Mouse (Mus musculus) heart, adult 8-10 months (tissue): ENCODE results near the gene Mrpl21. TPM values are rescaled to one million over a fixed set of nuclear protein-coding genes. Genes with fewer than 3 reads are reported as not detected.

ENCODE experiments used
- DNase-seq: peaks from one replicate; pipeline ENCODE4 v3.0.0; 2022; ENCODE audit warnings: low spot score
- total RNA-seq, 4 experiments: library from RNA; stranded (reverse); gene quantifications; 2 replicates each; pipeline ENCODE4 v1.2.4; 2022

Gene Mrpl21
- total RNA-seq, 4 experiments from 2014 or later = 83.4 to 88.5 (median 86.9) TPM

- DNase-seq = no peak
These were observed 15.1 kb downstream of the Mrpl21 start for GRCm38 (mm10) chr19:3297775-3298174.

- DNase-seq = no peak
These were observed 21.3 kb downstream of the Mrpl21 start for GRCm38 (mm10) chr19:3304017-3304416.

- DNase-seq = no peak
These were observed 24.7 kb downstream of the Mrpl21 start for GRCm38 (mm10) chr19:3307175-3307949.

- no peak for DNase-seq
These were observed 36.6 kb downstream of the Mrpl21 start for GRCm38 (mm10) chr19:3319341-3319740.

- DNase-seq = no peak
These were observed 37.4 kb downstream of the Mrpl21 start for GRCm38 (mm10) chr19:3320086-3320485.

GRCm38 (mm10) chr19:3320801-3321200 is 38.1 kb downstream of the Mrpl21 start:
- DNase-seq = no peak

GRCm38 (mm10) chr19:3321617-3322016 is 38.9 kb downstream of the Mrpl21 start:
- DNase-seq = peak; percentile 78

- DNase-seq = peak; percentile 65
These were observed 39.7 kb downstream of the Mrpl21 start, which contains the start of gene Cpt1a for GRCm38 (mm10) chr19:3322261-3322969. Gene Cpt1a (plus strand): TSS chr19:3322334.

- peak; percentile 83 for DNase-seq
These were observed 40.5 kb downstream of the Mrpl21 start for GRCm38 (mm10) chr19:3323201-3323621.

- peak; percentile 81 for DNase-seq
These were observed 41.1 kb downstream of the Mrpl21 start for GRCm38 (mm10) chr19:3323753-3324270.

- DNase-seq = peak; percentile 40
These were observed 41.6 kb downstream of the Mrpl21 start for GRCm38 (mm10) chr19:3324271-3324811.

- DNase-seq = peak; percentile 91
These were observed 42.4 kb downstream of the Mrpl21 start for GRCm38 (mm10) chr19:3324931-3325711.

- no peak for DNase-seq
These were observed 43.2 kb downstream of the Mrpl21 start for GRCm38 (mm10) chr19:3325771-3326478.

- DNase-seq = no peak
These were observed 43.9 kb downstream of the Mrpl21 start for GRCm38 (mm10) chr19:3326479-3327047.

- DNase-seq = no peak
These were observed 50.5 kb downstream of the Mrpl21 start for GRCm38 (mm10) chr19:3333247-3333646.

- DNase-seq = no peak
These were observed 51.2 kb downstream of the Mrpl21 start for GRCm38 (mm10) chr19:3333694-3334515.

GRCm38 (mm10) chr19:3334550-3334949 is 51.8 kb downstream of the Mrpl21 start:
- DNase-seq = no peak

- no peak for DNase-seq
These were observed 53.2 kb downstream of the Mrpl21 start for GRCm38 (mm10) chr19:3335917-3336316.

GRCm38 (mm10) chr19:3336485-3337255 is 54.0 kb downstream of the Mrpl21 start:
- DNase-seq = no peak
